Mouse (Mus musculus) liver, embryonic 11.5 days (tissue): ENCODE measurements at regions not wholly inside any gene's neighbourhood (a gene's known extent, or its start where the extent isn't known, plus 50 kb on each side); places are given as distances from the start of the nearest gene placed in this dataset.

ENCODE experiments used
- ATAC-seq: fragments of 200-750 bp; cut with Nextera tagmentation; replicated peaks from 2 replicates; pipeline ENCODE4 v1.8.0; 2017; ENCODE audit warnings: moderate number of reproducible peaks, mild to moderate bottlenecking, moderate TSS enrichment, moderate library complexity; ENCODE audit not compliant: low FRiP score
- DNase-seq: peaks from one replicate; pipeline ENCODE4 v3.0.0-alpha.2; 2017; ENCODE audit warnings: low spot score
- H3K27ac ChIP-seq: fragments of 300-500 bp; sonication (generic); 2 replicates; pipeline ENCODE4 v1.5.1; 2014; ENCODE audit warnings: mild to moderate bottlenecking, low read depth, low read length, control low read depth
- H3K27me3 ChIP-seq: fragments of 300-500 bp; sonication (generic); replicated peaks from 2 replicates; pipeline ENCODE4 v1.6.1; 2014; ENCODE audit warnings: low read length, mixed read lengths; ENCODE audit not compliant: control insufficient read depth, insufficient read depth
- H3K36me3 ChIP-seq: fragments of 300-500 bp; sonication (generic); 2 replicates; pipeline ENCODE4 v1.6.1; 2014; ENCODE audit warnings: mild to moderate bottlenecking, low read length, moderate library complexity, mixed read lengths; ENCODE audit not compliant: control insufficient read depth, insufficient read depth
- H3K4me1 ChIP-seq: fragments of 300-500 bp; sonication (generic); replicated peaks from 2 replicates; pipeline ENCODE4 v1.6.1; 2014; ENCODE audit warnings: low read length, mixed read lengths; ENCODE audit not compliant: control insufficient read depth, insufficient read depth
- H3K4me2 ChIP-seq: fragments of 300-500 bp; sonication (generic); 2 replicates; pipeline ENCODE4 v1.6.1; 2014; ENCODE audit warnings: mild to moderate bottlenecking, control low read depth, moderate library complexity
- H3K4me3 ChIP-seq: fragments of 300-500 bp; sonication (generic); 2 replicates; pipeline ENCODE4 v1.5.1; 2014; ENCODE audit warnings: low read depth, low read length, control low read depth
- H3K9ac ChIP-seq: fragments of 300-500 bp; sonication (generic); 2 replicates; pipeline ENCODE4 v1.6.1; 2014; ENCODE audit warnings: low read depth, low read length, control low read depth
- H3K9me3 ChIP-seq: fragments of 300-500 bp; sonication (generic); 2 replicates; pipeline ENCODE4 v1.6.1; 2016; ENCODE audit warnings: low read length, inconsistent platforms, mixed read lengths; ENCODE audit not compliant: control insufficient read depth
- WGBS: fragments of 180-500 bp; shearing (Covaris S2); extraction: QIAGEN DNeasy Blood & Tissue Kit; methylation state at CpG from one replicate; pipeline ENCODE4 v1.1.7; 2014; 5-methylcytosine and 5-hydroxymethylcytosine counted together

- no peak overlapping the region for H3K27ac ChIP-seq
- H3K4me1 ChIP-seq, result no peaks in the 10 kb centered on the region
- WGBS, result 56% methylated on average over 22 of the region's 22 CpGs
- DNase-seq, result peak; percentile 80
- H3K27me3 ChIP-seq, result no peaks in the 10 kb centered on the region
- peaks cover 9% of the 10 kb centered on the region; the same call in 1 of the 2 replicates for H3K9me3 ChIP-seq
- no peak overlapping the region for H3K4me2 ChIP-seq
- H3K36me3 ChIP-seq, result no peaks in the 10 kb centered on the region
- no peak overlapping the region for H3K9ac ChIP-seq
- peak; percentile 100 for ATAC-seq
- H3K4me3 ChIP-seq, result no peak overlapping the region
Measured at GRCm38 (mm10) chr3:62159031-62159430, 179.1 kb upstream of the Arhgef26 start.

GRCm38 (mm10) chr3:62170647-62171046, 167.5 kb upstream of the Arhgef26 start:
- H3K4me2 ChIP-seq, result no peak overlapping the region
- 71% methylated on average over 4 of the region's 4 CpGs for WGBS
- H3K4me3 ChIP-seq, result no peak overlapping the region
- no peak overlapping the region for H3K9ac ChIP-seq
- H3K27me3 ChIP-seq, result no peaks in the 10 kb centered on the region
- ATAC-seq (no peak), DNase-seq (no peak)
- no peaks in the 10 kb centered on the region for H3K36me3 ChIP-seq
- H3K9me3 ChIP-seq, result no peaks in the 10 kb centered on the region
- no peak overlapping the region for H3K27ac ChIP-seq
- H3K4me1 ChIP-seq, result no peaks in the 10 kb centered on the region

- H3K4me3 ChIP-seq, result no peak overlapping the region
- DNase-seq (no peak), ATAC-seq (no peak)
- WGBS, result 78% methylated on average over 3 of the region's 3 CpGs
- no peaks in the 10 kb centered on the region for H3K27me3 ChIP-seq
- no peaks in the 10 kb centered on the region for H3K9me3 ChIP-seq
- no peaks in the 10 kb centered on the region for H3K4me1 ChIP-seq
- no peak overlapping the region for H3K27ac ChIP-seq
- no peak overlapping the region for H3K9ac ChIP-seq
- no peaks in the 10 kb centered on the region for H3K36me3 ChIP-seq
- no peak overlapping the region for H3K4me2 ChIP-seq
Measured at GRCm38 (mm10) chr3:62187807-62188509, 150.2 kb upstream of the Arhgef26 start.

- H3K4me1 ChIP-seq, result no peaks in the 10 kb centered on the region
- no peaks in the 10 kb centered on the region for H3K27me3 ChIP-seq
- H3K36me3 ChIP-seq, result no peaks in the 10 kb centered on the region
- no peak for DNase-seq
- H3K4me3 ChIP-seq, result no peak overlapping the region
- no peaks in the 10 kb centered on the region for H3K9me3 ChIP-seq
- WGBS, result 71% methylated on average over 1 of the region's 1 CpGs
- H3K9ac ChIP-seq, result no peak overlapping the region
- ATAC-seq, result no peak
- H3K4me2 ChIP-seq, result no peak overlapping the region
- no peak overlapping the region for H3K27ac ChIP-seq
Measured at GRCm38 (mm10) chr3:62192466-62192865, 145.7 kb upstream of the Arhgef26 start.

GRCm38 (mm10) chr3:62194421-62194820, 143.7 kb upstream of the Arhgef26 start:
- H3K36me3 ChIP-seq, result no peaks in the 10 kb centered on the region
- WGBS, result 84% methylated on average over 4 of the region's 4 CpGs
- DNase-seq (no peak), ATAC-seq (no peak)
- H3K4me3 ChIP-seq, result no peak overlapping the region
- H3K4me1 ChIP-seq, result no peaks in the 10 kb centered on the region
- H3K9me3 ChIP-seq, result no peaks in the 10 kb centered on the region
- no peak overlapping the region for H3K4me2 ChIP-seq
- H3K9ac ChIP-seq, result no peak overlapping the region
- H3K27ac ChIP-seq, result no peak overlapping the region
- H3K27me3 ChIP-seq, result no peaks in the 10 kb centered on the region

- Histone ChIP-seq H3K36me3 (no peaks in the 10 kb centered on the region), H3K27ac (no peak overlapping the region), H3K4me2 (no peak overlapping the region), H3K9ac (no peak overlapping the region), H3K4me1 (no peaks in the 10 kb centered on the region), H3K9me3 (no peaks in the 10 kb centered on the region), H3K4me3 (no peak overlapping the region), H3K27me3 (no peaks in the 10 kb centered on the region)
- WGBS, result 61% methylated on average over 1 of the region's 1 CpGs
- DNase-seq (no peak), ATAC-seq (no peak)
Measured at GRCm38 (mm10) chr3:62196679-62197078, 141.5 kb upstream of the Arhgef26 start.

GRCm38 (mm10) chr3:62215806-62216205, 122.3 kb upstream of the Arhgef26 start:
- no peaks in the 10 kb centered on the region for H3K9me3 ChIP-seq
- no peak overlapping the region for H3K4me3 ChIP-seq
- no peak overlapping the region for H3K4me2 ChIP-seq
- no peak overlapping the region for H3K9ac ChIP-seq
- DNase-seq (no peak), ATAC-seq (no peak)
- no peaks in the 10 kb centered on the region for H3K36me3 ChIP-seq
- no peaks in the 10 kb centered on the region for H3K27me3 ChIP-seq
- no peak overlapping the region for H3K27ac ChIP-seq
- H3K4me1 ChIP-seq, result no peaks in the 10 kb centered on the region

GRCm38 (mm10) chr3:62217335-62217734, 120.8 kb upstream of the Arhgef26 start:
- Histone ChIP-seq H3K9me3 (no peaks in the 10 kb centered on the region), H3K27ac (no peak overlapping the region), H3K4me1 (no peaks in the 10 kb centered on the region), H3K4me3 (no peak overlapping the region), H3K9ac (no peak overlapping the region), H3K4me2 (no peak overlapping the region), H3K27me3 (no peaks in the 10 kb centered on the region), H3K36me3 (no peaks in the 10 kb centered on the region)
- no peak for ATAC-seq
- no peak for DNase-seq
- WGBS, result 79% methylated on average over 1 of the region's 1 CpGs

- H3K4me1 ChIP-seq, result no peaks in the 10 kb centered on the region
- DNase-seq (no peak), ATAC-seq (no peak)
- no peak overlapping the region for H3K27ac ChIP-seq
- 56% methylated on average over 2 of the region's 2 CpGs for WGBS
- H3K9me3 ChIP-seq, result no peaks in the 10 kb centered on the region
- H3K4me3 ChIP-seq, result no peak overlapping the region
- no peak overlapping the region for H3K4me2 ChIP-seq
- no peaks in the 10 kb centered on the region for H3K36me3 ChIP-seq
- H3K27me3 ChIP-seq, result no peaks in the 10 kb centered on the region
- H3K9ac ChIP-seq, result no peak overlapping the region
Measured at GRCm38 (mm10) chr3:62227697-62228096, 110.4 kb upstream of the Arhgef26 start.
